Mouse (Mus musculus): Measurements from ENCODE around the gene Plek. TPM values are rescaled to one million over a fixed set of nuclear protein-coding genes. Genes with fewer than 3 reads are reported as not detected.
"Not testable (repeated sequence)": the region's sequence is repeated elsewhere in the genome, so short reads cannot be mapped to it uniquely, and the experiment has no call there.

Gene Plek
- polyA plus RNA-seq, 1 experiment from 2014 or later = 4.3 TPM

GRCm38 (mm10) chr11:17045806-17046205 is 6.4 kb downstream of the Plek start:
- Histone ChIP-seq H3K9me3 (replicated peaks; ENCODE audit: control insufficient read depth, low read length, poor library complexity, severe bottlenecking) (no peaks in the 10 kb centered on the region), H3K36me3 (ENCODE audit: control insufficient read depth, insufficient read depth, low read length) (no peaks in the 10 kb centered on the region), H3K27ac (ENCODE audit: low read length) (no peak overlapping the region), H3K4me3 (ENCODE audit: low read depth, low read length) (no peak overlapping the region), H3K27me3 (ENCODE audit: control insufficient read depth, insufficient read depth, low read depth, low read length) (no peaks in the 10 kb centered on the region), H3K4me2 (ENCODE audit: low read length) (no peak overlapping the region), H3K9ac (ENCODE audit: low read depth, low read length) (no peak overlapping the region), H3K4me1 (ENCODE audit: control insufficient read depth, insufficient read depth, low read length) (peaks cover 1% of the 10 kb centered on the region)
- no peak for ATAC-seq
- 91% methylated on average over 2 of the region's 2 CpGs for WGBS

DNA sequence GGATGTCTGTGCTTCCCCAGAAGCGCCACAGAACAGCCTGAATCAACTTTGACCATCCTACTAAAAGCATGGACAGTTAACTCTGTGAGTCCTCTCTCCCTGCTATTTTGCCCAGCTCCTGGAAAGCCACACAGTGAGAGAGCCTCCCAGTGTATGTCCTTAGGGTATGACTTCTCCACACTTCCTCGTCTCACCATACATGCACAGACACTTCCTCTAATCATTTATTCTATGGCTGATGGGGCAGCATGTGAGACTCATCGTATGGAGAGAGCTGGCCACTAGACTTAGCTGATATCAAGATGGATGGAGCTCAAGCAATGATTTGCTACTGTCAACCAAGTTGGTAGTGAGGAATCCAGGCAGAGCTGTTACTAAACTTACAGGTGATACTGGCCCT is 28.2 kb downstream of the Plek start:
- WGBS = 92% methylated on average over 3 of the region's 3 CpGs
- no peak overlapping the region for H3K4me3 ChIP-seq (ENCODE audit: low read depth, low read length)
- no peaks in the 10 kb centered on the region for H3K27me3 ChIP-seq (ENCODE audit: control insufficient read depth, insufficient read depth, low read depth, low read length)
- no peaks in the 10 kb centered on the region for H3K4me1 ChIP-seq (ENCODE audit: control insufficient read depth, insufficient read depth, low read length)
- no peaks in the 10 kb centered on the region for H3K36me3 ChIP-seq (ENCODE audit: control insufficient read depth, insufficient read depth, low read length)
- peaks cover under 1% of the 10 kb centered on the region; the same call in 1 of the 2 replicates for H3K9me3 ChIP-seq (replicated peaks; ENCODE audit: control insufficient read depth, low read length, poor library complexity, severe bottlenecking)
- no peak overlapping the region for H3K27ac ChIP-seq (ENCODE audit: low read length)
- H3K9ac ChIP-seq (ENCODE audit: low read depth, low read length) = no peak overlapping the region
- no peak for ATAC-seq
- H3K4me2 ChIP-seq (ENCODE audit: low read length) = no peak overlapping the region

GRCm38 (mm10) chr11:17023206-17023605 is 29.0 kb downstream of the Plek start:
- no peak overlapping the region for H3K4me2 ChIP-seq (ENCODE audit: low read length)
- H3K27me3 ChIP-seq (ENCODE audit: control insufficient read depth, insufficient read depth, low read depth, low read length) = no peaks in the 10 kb centered on the region
- 91% methylated on average over 6 of the region's 6 CpGs for WGBS
- H3K4me1 ChIP-seq (ENCODE audit: control insufficient read depth, insufficient read depth, low read length) = no peaks in the 10 kb centered on the region
- no peak for ATAC-seq
- H3K9ac ChIP-seq (ENCODE audit: low read depth, low read length) = no peak overlapping the region
- H3K27ac ChIP-seq (ENCODE audit: low read length) = no peak overlapping the region
- H3K4me3 ChIP-seq (ENCODE audit: low read depth, low read length) = no peak overlapping the region
- no peaks in the 10 kb centered on the region for H3K36me3 ChIP-seq (ENCODE audit: control insufficient read depth, insufficient read depth, low read length)
- peaks cover 7% of the 10 kb centered on the region; the same call in 1 of the 2 replicates for H3K9me3 ChIP-seq (replicated peaks; ENCODE audit: control insufficient read depth, low read length, poor library complexity, severe bottlenecking)

GRCm38 (mm10) chr11:17019328-17019727 is 32.9 kb downstream of the Plek start:
- Histone ChIP-seq H3K4me2 (ENCODE audit: low read length) (no peak overlapping the region), H3K4me3 (ENCODE audit: low read depth, low read length) (no peak overlapping the region), H3K27ac (ENCODE audit: low read length) (no peak overlapping the region), H3K9me3 (replicated peaks; ENCODE audit: control insufficient read depth, low read length, poor library complexity, severe bottlenecking) (peaks cover 7% of the 10 kb centered on the region; the same call in 1 of the 2 replicates), H3K27me3 (ENCODE audit: control insufficient read depth, insufficient read depth, low read depth, low read length) (no peaks in the 10 kb centered on the region), H3K36me3 (ENCODE audit: control insufficient read depth, insufficient read depth, low read length) (no peaks in the 10 kb centered on the region), H3K4me1 (ENCODE audit: control insufficient read depth, insufficient read depth, low read length) (no peaks in the 10 kb centered on the region), H3K9ac (ENCODE audit: low read depth, low read length) (no peak overlapping the region)
- ATAC-seq = no peak
- 93% methylated on average over 7 of the region's 7 CpGs for WGBS

DNA sequence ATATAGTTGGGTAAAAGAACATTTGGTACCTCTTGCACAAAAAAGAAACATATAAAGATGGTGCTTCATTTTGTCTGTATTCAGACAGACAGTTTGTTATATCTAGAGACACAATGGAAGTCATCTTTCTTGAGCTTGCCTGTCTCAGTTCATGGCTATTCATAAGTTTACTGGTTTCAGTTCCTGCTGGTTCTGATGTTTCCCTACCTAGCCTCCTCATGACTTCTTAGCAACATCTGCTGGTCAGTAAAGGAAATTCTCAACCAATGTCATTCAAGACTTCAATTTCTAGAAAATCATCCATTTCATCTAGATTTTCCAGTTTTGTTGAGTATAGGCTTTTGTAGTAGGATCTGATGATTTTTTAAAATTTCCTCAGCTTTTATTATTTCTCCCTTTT is 39.2 kb downstream of the Plek start:
- no peaks in the 10 kb centered on the region for H3K4me1 ChIP-seq (ENCODE audit: control insufficient read depth, insufficient read depth, low read length)
- H3K9me3 ChIP-seq (replicated peaks; ENCODE audit: control insufficient read depth, low read length, poor library complexity, severe bottlenecking) = no peaks in the 10 kb centered on the region
- H3K27ac ChIP-seq (ENCODE audit: low read length) = no peak overlapping the region
- no peaks in the 10 kb centered on the region for H3K36me3 ChIP-seq (ENCODE audit: control insufficient read depth, insufficient read depth, low read length)
- no peak overlapping the region for H3K4me3 ChIP-seq (ENCODE audit: low read depth, low read length)
- H3K27me3 ChIP-seq (ENCODE audit: control insufficient read depth, insufficient read depth, low read depth, low read length) = no peaks in the 10 kb centered on the region
- ATAC-seq = no peak
- no peak overlapping the region for H3K9ac ChIP-seq (ENCODE audit: low read depth, low read length)
- H3K4me2 ChIP-seq (ENCODE audit: low read length) = no peak overlapping the region

DNA sequence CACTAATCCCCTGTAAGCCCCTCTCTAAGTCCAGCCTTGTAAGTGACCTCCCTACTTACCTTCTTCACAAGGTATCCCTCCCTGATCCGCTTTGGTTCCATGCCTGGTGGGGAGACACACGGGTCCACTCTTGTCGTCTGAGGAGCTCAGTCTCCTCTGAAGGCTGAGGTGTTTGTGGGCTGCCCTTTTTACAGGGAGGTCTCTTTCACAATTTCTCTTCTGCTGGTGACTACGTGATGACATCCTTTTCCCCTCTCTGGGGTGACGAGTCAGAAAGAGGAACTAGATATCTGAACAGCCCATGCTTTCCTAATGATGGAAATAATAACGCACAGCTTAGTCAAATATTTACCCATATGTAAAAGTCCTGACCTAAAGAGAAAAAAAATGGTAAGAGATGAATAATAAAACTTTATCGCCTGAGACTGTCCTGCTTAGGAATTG is 43.7 kb downstream of the Plek start:
- Histone ChIP-seq H3K9me3 (replicated peaks; ENCODE audit: control insufficient read depth, low read length, poor library complexity, severe bottlenecking) (no peaks in the 10 kb centered on the region), H3K4me3 (ENCODE audit: low read depth, low read length) (no peak overlapping the region), H3K9ac (ENCODE audit: low read depth, low read length) (no peak overlapping the region), H3K36me3 (ENCODE audit: control insufficient read depth, insufficient read depth, low read length) (no peaks in the 10 kb centered on the region), H3K27me3 (ENCODE audit: control insufficient read depth, insufficient read depth, low read depth, low read length) (no peaks in the 10 kb centered on the region), H3K27ac (ENCODE audit: low read length) (no peak overlapping the region), H3K4me1 (ENCODE audit: control insufficient read depth, insufficient read depth, low read length) (no peaks in the 10 kb centered on the region), H3K4me2 (ENCODE audit: low read length) (no peak overlapping the region)
- 74% methylated on average over 7 of the region's 7 CpGs for WGBS
- no peak for ATAC-seq

DNA sequence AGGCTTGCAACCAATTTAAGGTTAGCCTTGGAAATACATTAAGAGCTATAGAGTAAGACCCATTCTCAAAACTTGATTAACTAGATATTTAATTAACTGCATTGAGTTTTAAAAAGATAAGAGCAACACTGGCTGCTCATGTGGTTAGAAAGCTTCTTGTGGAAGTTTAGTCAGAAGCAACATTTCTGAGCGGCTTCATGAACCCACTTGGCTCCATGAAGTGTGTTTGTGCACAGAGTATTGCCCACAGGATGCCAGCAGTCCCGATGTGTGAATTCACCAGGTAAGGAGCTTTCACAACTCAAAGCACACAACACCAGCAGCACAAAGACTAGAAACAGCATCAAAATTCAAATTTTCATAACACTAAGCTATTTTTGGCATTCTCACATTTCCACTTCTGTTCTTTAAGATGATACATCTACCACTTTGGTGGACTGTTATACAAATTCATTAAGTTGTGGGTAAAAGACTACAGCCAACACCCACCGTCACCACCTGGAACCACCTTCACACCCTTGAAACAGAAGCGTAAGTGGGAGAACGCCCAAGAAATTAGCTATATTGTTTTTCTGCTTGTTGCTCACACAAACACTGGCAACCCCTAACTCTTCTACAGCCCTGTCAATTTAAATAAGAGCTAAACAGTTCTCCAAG is 44.5 kb downstream of the Plek start:
- Histone ChIP-seq H3K27ac (ENCODE audit: low read length) (no peak overlapping the region), H3K4me3 (ENCODE audit: low read depth, low read length) (no peak overlapping the region), H3K4me2 (ENCODE audit: low read length) (no peak overlapping the region), H3K36me3 (ENCODE audit: control insufficient read depth, insufficient read depth, low read length) (no peaks in the 10 kb centered on the region), H3K27me3 (ENCODE audit: control insufficient read depth, insufficient read depth, low read depth, low read length) (no peaks in the 10 kb centered on the region), H3K9ac (ENCODE audit: low read depth, low read length) (no peak overlapping the region), H3K4me1 (ENCODE audit: control insufficient read depth, insufficient read depth, low read length) (no peaks in the 10 kb centered on the region), H3K9me3 (replicated peaks; ENCODE audit: control insufficient read depth, low read length, poor library complexity, severe bottlenecking) (no peaks in the 10 kb centered on the region)
- 92% methylated on average over 5 of the region's 5 CpGs for WGBS
- ATAC-seq = no peak

- not testable (repeated sequence) for H3K9me3 ChIP-seq (replicated peaks; ENCODE audit: control insufficient read depth, low read length, poor library complexity, severe bottlenecking); H3K36me3 ChIP-seq (ENCODE audit: control insufficient read depth, insufficient read depth, low read length); H3K9ac ChIP-seq (ENCODE audit: low read depth, low read length); H3K4me3 ChIP-seq (ENCODE audit: low read depth, low read length); H3K27ac ChIP-seq (ENCODE audit: low read length); H3K27me3 ChIP-seq (ENCODE audit: control insufficient read depth, insufficient read depth, low read depth, low read length); ATAC-seq; H3K4me2 ChIP-seq (ENCODE audit: low read length); H3K4me1 ChIP-seq (ENCODE audit: control insufficient read depth, insufficient read depth, low read length)
- 92% methylated on average over 2 of the region's 3 CpGs for WGBS
Measured at GRCm38 (mm10) chr11:17006526-17006925, 45.7 kb downstream of the Plek start.

GRCm38 (mm10) chr11:17004899-17005846 is 47.0 kb downstream of the Plek start:
- H3K9ac ChIP-seq (ENCODE audit: low read depth, low read length) = no peak overlapping the region
- no peaks in the 10 kb centered on the region for H3K4me1 ChIP-seq (ENCODE audit: control insufficient read depth, insufficient read depth, low read length)
- H3K27ac ChIP-seq (ENCODE audit: low read length) = no peak overlapping the region
- no peak overlapping the region for H3K4me3 ChIP-seq (ENCODE audit: low read depth, low read length)
- H3K4me2 ChIP-seq (ENCODE audit: low read length) = no peak overlapping the region
- H3K9me3 ChIP-seq (replicated peaks; ENCODE audit: control insufficient read depth, low read length, poor library complexity, severe bottlenecking) = no peaks in the 10 kb centered on the region
- ATAC-seq = no peak
- no peaks in the 10 kb centered on the region for H3K27me3 ChIP-seq (ENCODE audit: control insufficient read depth, insufficient read depth, low read depth, low read length)
- WGBS = 93% methylated on average over 4 of the region's 4 CpGs
- H3K36me3 ChIP-seq (ENCODE audit: control insufficient read depth, insufficient read depth, low read length) = no peaks in the 10 kb centered on the region

All from midbrain, embryonic 16.5 days (tissue).